Mouse (Mus musculus): ENCODE results near the gene Snx8.
A peak's percentile ranks its signal among the peaks of the same experiment; 100 is the strongest.

The Snx8 gene

GRCm38 (mm10) chr5:140339836-140340235 is 49.2 kb downstream of the Snx8 start:
- DNase-seq = no peak

GRCm38 (mm10) chr5:140338779-140339178 is 50.3 kb downstream of the Snx8 start:
- no peak for DNase-seq

- peak; percentile 23 for DNase-seq
Measured at GRCm38 (mm10) chr5:140336680-140337079, 52.4 kb downstream of the Snx8 start.

- DNase-seq = no peak
Measured at GRCm38 (mm10) chr5:140333631-140334030, 55.4 kb downstream of the Snx8 start.

GRCm38 (mm10) chr5:140332519-140332918 is 56.5 kb downstream of the Snx8 start:
- no peak for DNase-seq

GRCm38 (mm10) chr5:140331615-140332512 is 57.2 kb downstream of the Snx8 start, which contains the start of gene Mrm2:
Gene Mrm2 (minus strand): TSS chr5:140331898.
- peak; percentile 74 for DNase-seq

- DNase-seq = no peak
Measured at GRCm38 (mm10) chr5:140324058-140324457, 65.0 kb downstream of the Snx8 start.

- DNase-seq = no peak
Measured at GRCm38 (mm10) chr5:140321756-140322575, 67.1 kb downstream of the Snx8 start.

- DNase-seq = peak; percentile 88
Measured at GRCm38 (mm10) chr5:140321042-140321755, 67.9 kb downstream of the Snx8 start, which contains the start of the genes Mad1l1 and Nudt1. Gene Mad1l1 (minus strand): TSS chr5:140321552. Gene Nudt1 (plus strand): TSS chr5:140321656.

GRCm38 (mm10) chr5:140316716-140317115 is 72.3 kb downstream of the Snx8 start:
- no peak for DNase-seq

- DNase-seq = no peak
Measured at GRCm38 (mm10) chr5:140307602-140308001, 81.5 kb downstream of the Snx8 start.

- peak; percentile 25 for DNase-seq
Measured at GRCm38 (mm10) chr5:140306016-140306415, 83.0 kb downstream of the Snx8 start.

- no peak for DNase-seq
Measured at GRCm38 (mm10) chr5:140298291-140298690, 90.8 kb downstream of the Snx8 start.

- DNase-seq = peak; percentile 69
Measured at GRCm38 (mm10) chr5:140292152-140292551, 96.9 kb downstream of the Snx8 start.
